Mouse (Mus musculus): ENCODE results near the gene Ccdc191. TPM values are rescaled to one million over a fixed set of nuclear protein-coding genes. Genes with fewer than 3 reads are reported as not detected.

The Ccdc191 gene
- total RNA-seq, 2 experiments from 2014 or later, result 1.7 to 2.7 TPM

- DNase-seq, result no peak
- intact Hi-C loops (cut with DNase I), result no loop called here
Measured at GRCm38 (mm10) chr16:43926341-43926859, 36.8 kb downstream of the Ccdc191 start, which contains the start of gene Qtrt2. TSS of gene Qtrt2 (minus strand) at chr16:43926809.

DNA sequence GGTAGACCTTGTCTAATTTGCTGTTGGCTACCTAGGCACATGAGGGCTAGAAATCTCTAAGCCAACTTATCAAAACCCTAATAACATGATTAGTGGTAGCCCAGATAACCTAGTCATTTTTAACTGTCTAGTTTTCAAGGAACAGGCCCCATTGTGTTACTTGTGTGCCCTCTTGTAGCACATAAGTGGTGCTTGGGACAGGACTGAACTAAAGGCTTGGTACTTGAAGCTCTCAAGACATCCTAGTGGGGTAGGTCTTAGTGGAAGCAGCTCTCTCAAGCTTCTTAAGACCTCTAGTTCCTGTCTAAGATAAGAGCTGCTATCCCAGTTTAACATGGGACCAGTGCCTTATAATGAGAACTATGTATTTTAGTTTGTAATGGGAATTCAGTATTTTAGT lies 41.0 kb downstream of the Ccdc191 start:
- intact Hi-C loops (cut with DNase I), result no loop called here
- no peak for DNase-seq

GRCm38 (mm10) chr16:43931502-43931901 lies 41.9 kb downstream of the Ccdc191 start:
- intact Hi-C loops (cut with DNase I), result no loop called here
- no peak for DNase-seq

DNA sequence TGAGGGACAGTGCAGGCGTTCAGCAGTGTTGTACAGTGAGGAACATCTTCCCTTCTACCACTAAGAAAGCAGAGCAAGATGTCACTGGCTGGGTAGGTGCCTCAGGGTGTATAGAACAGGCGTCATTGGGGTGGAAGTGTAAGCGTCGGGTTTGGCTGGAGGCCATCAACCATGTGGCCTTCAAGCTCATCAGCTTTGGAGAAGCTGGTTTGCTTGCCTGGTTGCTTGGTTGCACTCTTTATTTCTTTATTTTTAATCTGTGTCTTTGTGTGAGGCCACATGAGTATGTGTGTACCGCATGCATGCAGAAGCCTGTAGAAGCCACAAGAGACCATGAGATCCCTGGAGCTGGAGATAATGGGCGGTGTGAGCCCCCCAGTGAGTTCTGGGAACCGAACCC lies 42.7 kb downstream of the Ccdc191 start:
- intact Hi-C loops (cut with DNase I), result no loop called here
- no peak for DNase-seq

DNA sequence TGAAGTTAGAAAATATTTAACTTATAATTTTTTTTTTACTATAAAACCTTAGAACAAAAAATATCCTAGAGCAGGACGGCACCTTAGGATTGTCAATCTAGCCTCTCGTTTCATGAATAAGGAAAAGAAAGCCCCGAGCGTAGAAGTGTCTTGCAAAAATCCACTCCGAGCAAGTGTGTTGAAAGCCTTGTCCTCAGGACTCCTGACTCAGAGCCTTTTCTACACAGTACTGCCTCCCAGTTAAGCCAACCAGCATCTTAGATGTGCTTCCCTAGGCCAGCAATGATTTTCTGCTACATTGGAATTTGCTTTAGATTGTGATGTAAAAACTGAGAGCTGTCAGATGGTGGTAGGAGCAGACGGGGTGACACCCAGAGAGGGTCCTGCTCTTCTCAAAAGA lies 43.4 kb downstream of the Ccdc191 start:
- no peak for DNase-seq
- intact Hi-C loops (cut with DNase I), result no loop called here

GRCm38 (mm10) chr16:43934856-43935255 lies 45.3 kb downstream of the Ccdc191 start:
- DNase-seq, result no peak
- intact Hi-C loops (cut with DNase I), result no loop called here

GRCm38 (mm10) chr16:43935367-43935766 lies 45.8 kb downstream of the Ccdc191 start:
- intact Hi-C loops (cut with DNase I), result no loop called here
- no peak for DNase-seq

GRCm38 (mm10) chr16:43935892-43936291 lies 46.3 kb downstream of the Ccdc191 start:
- DNase-seq, result no peak
- intact Hi-C loops (cut with DNase I), result no loop called here

- intact Hi-C loops (cut with DNase I), result no loop called here
- no peak for DNase-seq
Measured at GRCm38 (mm10) chr16:43940846-43941245, 51.2 kb downstream of the Ccdc191 start.

- intact Hi-C loops (cut with DNase I), result no loop called here
Measured at GRCm38 (mm10) chr16:43945351-43945750, 55.8 kb downstream of the Ccdc191 start.

DNA sequence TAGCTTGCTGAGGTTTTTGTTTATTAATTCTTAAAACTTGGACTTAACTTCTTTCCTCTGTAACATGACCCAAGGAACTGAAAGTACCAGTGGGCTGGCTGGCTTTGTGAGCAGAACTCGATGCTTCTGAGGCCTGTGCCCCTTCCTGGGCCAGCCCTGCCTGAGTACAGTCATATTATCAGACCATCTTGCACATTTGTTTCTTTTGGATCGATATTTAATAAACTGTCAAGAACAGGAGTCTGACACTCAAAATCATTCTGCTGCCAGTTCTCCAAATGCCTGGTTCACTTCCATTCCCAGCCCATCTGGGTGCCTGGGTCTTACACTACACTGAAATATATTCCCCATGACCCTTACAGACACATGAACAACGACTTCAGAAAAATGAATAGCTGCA lies 56.3 kb downstream of the Ccdc191 start:
- intact Hi-C loops (cut with DNase I), result no loop called here

More at GRCm38 (mm10) chr16:43945351-43945750, 55.8 kb downstream of the Ccdc191 start:
- no peak for DNase-seq

DNA sequence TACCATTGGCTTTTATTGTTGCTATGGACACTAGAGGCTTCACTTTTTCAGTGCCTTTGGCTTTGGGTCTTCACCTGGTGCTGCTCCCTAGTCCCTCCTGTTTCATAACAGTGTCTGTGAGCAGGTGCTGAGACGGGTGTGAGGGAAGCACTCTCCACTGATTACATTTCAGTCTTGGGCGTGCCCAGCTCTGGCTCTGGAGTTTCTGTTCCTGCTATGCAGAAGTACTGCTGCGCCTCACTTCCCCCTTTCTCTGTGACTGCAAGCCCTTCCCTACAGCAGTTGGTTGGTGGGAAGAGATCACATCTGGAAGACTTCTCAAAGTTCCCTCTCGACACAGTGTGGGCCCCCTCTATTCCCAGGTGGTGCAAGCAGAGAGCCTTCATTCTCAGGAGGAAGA lies 62.0 kb downstream of the Ccdc191 start:
- intact Hi-C loops (cut with DNase I), result no loop called here
- DNase-seq, result peak in 1 of 2 experiments; percentile 17

More for the DNA sequence above, 56.3 kb downstream of the Ccdc191 start:
- DNase-seq, result no peak

GRCm38 (mm10) chr16:43954913-43955312 lies 65.3 kb downstream of the Ccdc191 start:
- DNase-seq, result no peak
- intact Hi-C loops (cut with DNase I), result no loop called here

- intact Hi-C loops (cut with DNase I), result no loop called here
Measured at GRCm38 (mm10) chr16:43958038-43958437, 68.4 kb downstream of the Ccdc191 start.

GRCm38 (mm10) chr16:43963291-43963690 lies 73.7 kb downstream of the Ccdc191 start:
- no peak for DNase-seq
- intact Hi-C loops (cut with DNase I), result no loop called here

More at GRCm38 (mm10) chr16:43958038-43958437, 68.4 kb downstream of the Ccdc191 start:
- DNase-seq, result no peak

DNA sequence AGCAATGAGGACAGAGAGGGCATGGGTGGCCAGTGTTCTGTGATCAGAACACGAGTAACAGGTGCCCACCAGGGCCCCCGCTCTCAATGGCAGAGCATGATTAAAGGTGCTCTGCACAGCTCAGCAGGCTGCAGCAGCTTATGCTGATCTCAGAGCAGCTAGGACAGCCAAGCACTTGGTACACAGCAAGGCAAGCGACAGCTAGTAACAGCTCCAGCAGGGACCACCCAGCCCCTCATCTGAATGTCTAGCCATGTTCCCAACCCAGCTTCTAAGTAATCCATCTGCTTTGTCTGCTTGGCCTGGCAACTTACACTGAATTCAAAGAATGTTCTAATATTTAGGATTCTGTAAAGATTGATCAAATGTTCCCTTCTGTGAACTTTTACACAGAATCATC lies 74.2 kb downstream of the Ccdc191 start:
- no peak for DNase-seq
- intact Hi-C loops (cut with DNase I), result no loop called here

DNA sequence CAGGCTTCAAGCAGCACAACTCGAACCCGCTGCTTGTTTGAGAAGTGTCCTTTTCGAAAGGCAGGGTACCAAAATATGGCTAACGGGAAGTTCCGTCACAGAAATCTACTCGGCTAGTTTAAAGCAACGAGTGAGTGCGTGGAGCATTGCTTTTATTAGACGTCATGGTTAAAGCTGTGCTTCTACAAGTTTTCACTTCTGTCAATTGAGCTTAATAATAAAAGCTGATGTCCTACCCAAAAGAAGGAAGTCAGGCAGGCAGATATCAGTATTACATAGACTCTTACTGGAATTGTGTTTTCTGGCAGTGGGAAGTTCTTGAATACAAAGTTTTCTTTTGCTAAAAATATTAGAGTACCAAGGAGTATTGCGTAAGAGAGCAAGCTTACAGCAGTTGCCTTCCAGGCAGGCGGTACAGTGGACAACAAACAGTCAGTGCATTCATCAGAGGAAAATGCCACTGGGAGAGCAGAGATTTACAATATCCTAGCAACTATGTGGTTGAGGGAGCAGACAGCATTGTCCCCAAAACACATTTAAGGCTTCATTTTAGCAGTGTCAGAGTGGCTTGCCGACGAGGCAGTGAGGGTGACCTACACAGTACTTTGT lies 76.3 kb downstream of the Ccdc191 start:
- intact Hi-C loops (cut with DNase I), result no loop called here

DNA sequence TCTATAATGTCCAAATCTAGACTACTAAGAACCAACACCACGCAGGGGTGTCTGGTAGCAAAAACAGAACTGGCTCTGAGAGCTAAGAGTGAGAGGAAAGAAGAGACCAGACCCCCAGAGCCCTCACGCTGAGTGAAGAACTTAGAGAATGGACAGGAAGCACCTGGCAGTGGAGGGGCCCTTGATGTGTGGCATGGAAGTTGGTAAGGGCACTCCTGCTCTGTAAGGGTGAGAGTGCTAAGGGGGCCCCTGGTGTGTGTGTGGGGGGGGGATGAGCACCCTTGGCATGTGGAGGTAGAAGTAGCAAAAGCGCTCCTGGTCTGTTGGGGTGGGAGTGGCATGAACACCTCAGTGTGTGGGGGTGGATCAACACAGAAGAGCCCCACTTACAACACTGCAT lies 80.8 kb downstream of the Ccdc191 start:
- intact Hi-C loops (cut with DNase I), result no loop called here
- no peak for DNase-seq

More for the DNA sequence above, 76.3 kb downstream of the Ccdc191 start:
- DNase-seq, result no peak

DNA sequence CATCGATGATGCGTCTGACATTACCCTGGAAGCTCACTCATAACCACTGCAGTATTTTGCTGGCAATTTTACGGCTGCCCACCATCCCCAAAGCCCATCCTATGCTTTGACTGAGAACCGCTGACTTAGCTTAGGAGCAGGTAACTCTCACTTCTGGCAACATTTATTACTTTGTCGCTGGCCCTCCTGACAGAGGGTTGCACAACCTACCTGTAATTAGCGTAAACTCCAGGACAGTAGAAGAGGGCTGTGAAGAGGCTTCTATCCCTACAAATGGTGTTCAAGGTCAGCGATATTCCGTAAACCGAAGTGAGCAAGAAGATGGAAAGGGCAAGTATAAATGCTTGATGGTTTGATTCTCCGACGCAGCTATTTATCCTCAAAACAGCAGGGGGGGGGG lies 81.6 kb downstream of the Ccdc191 start:
- DNase-seq, result no peak
- intact Hi-C loops (cut with DNase I), result no loop called here

- DNase-seq, result no peak
- intact Hi-C loops (cut with DNase I), result no loop called here
Measured at GRCm38 (mm10) chr16:43971741-43972140, 82.1 kb downstream of the Ccdc191 start.

- DNase-seq, result no peak
- intact Hi-C loops (cut with DNase I), result no loop called here
Measured at GRCm38 (mm10) chr16:43972391-43972790, 82.8 kb downstream of the Ccdc191 start.

- no peak for DNase-seq
- intact Hi-C loops (cut with DNase I), result no loop called here
Measured at GRCm38 (mm10) chr16:43973147-43973546, 83.5 kb downstream of the Ccdc191 start.
